Mouse (Mus musculus) frontal cortex, adult (tissue): ENCODE measurements around the gene Pdxdc1.
"Not testable (repeated sequence)": the region's sequence is repeated elsewhere in the genome, so short reads cannot be mapped to it uniquely, and the experiment has no call there.

ENCODE experiments used
- ATAC-seq: cut with Nextera tagmentation; 2 replicates; pipeline ENCODE4 v1.9.2; 2017; ENCODE audit warnings: mild to moderate bottlenecking, moderate library complexity, mixed read lengths; ENCODE audit not compliant: low TSS enrichment

Gene Pdxdc1

DNA sequence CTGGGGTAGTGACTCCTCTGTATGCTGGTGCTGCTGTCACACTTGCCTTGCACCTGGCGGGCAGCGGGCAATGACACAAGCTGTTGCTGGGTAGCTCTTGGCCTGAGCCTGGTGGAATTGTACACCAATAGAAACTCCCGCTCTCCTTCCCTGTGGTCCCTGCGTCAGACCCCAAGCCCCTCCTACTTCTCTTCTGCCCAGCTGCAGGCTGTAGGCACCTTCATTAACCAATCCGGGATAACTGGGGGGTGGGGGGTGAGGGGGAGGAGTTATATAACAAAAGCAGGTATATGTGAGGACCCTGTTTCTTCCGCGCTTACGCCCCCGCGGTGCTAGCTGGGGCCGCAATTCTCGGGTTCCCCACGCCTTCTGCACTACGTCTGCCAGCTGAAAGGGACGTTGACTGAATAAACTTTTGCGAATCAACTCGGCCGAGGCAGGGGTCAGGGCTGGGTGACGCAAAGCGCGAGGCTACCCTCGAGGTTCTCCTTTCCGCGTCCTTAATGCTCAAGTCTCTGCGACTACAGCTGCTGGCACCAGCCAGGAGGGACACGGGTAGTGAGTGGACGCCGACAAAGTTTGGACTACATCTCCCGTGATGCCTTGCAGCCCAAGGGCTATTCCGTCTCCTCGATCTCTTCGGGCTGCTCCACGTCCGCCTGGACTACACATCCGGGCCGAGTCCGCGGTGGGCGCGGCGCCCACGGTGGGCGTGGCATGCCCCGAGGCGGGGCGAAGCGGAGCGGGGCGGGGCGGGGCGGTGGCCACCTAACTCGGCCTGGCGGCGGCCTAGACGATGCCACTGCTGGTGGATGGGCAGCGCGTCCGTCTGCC, 84.2 kb downstream of the Pdxdc1 start, which contains the start of gene Ntan1:
TSS of gene Ntan1 (plus strand) at position 286 of the 834 bp plus-strand sequence.
- peak; percentile 88 for ATAC-seq

DNA sequence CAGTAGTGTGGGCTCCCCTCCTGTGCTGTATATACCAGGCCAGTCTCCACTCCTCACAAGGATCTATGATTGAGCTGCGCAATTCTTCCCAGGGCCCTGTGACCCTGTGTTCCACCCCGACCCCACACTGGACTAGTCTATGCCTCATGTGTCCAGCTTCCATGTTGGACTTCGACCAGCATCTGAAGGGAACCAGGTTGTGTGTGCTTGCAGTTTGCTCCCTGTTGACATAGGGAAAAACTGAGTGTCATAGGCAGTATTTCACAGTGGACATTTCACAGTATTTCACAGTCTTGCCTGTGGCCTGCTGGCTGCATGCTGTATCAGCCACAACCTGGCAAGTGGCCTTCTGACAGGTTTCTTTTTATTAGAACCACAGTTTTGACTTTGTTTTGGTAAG, 89.7 kb downstream of the Pdxdc1 start:
- no peak for ATAC-seq

DNA sequence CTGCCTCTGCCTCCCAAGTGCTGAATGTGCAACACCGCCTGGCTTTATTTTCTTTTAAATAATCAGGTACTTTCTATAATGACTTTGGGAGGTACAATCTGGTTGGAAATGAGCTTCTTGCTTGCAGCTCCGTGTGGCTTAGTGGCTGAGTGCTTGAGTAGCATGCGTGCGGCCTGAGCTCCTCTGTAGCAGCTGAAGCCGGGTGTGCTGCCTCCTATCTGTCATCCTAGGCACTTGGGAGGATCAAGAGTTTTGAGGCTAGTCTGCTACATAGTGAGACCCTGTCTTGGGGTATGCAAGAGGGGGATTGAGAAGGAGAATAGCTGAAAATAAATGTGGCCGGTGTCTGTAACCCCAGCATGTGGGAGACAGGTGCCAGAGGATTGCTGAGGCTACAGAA, 90.8 kb downstream of the Pdxdc1 start:
- ATAC-seq: no peak

DNA sequence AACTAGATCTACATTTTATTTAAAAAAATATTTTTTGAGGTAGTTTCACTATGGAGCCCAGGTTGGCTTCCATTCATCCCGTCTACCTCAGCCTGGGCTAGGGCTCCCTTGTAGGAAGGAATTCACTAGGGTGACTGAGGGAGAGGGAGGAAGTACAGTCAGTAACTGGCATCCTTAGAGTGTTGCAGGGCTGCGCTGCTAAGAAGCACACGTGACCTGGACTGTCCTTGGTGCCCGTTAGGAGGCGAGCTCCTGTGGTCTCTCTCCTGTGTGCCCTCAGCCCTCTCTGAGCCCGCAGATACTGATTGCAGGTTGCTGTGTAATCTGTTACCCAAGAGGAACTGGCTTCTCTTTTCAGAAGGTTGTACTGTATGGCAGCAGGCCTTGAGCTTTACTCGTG, 94.5 kb downstream of the Pdxdc1 start:
- no peak for ATAC-seq

DNA sequence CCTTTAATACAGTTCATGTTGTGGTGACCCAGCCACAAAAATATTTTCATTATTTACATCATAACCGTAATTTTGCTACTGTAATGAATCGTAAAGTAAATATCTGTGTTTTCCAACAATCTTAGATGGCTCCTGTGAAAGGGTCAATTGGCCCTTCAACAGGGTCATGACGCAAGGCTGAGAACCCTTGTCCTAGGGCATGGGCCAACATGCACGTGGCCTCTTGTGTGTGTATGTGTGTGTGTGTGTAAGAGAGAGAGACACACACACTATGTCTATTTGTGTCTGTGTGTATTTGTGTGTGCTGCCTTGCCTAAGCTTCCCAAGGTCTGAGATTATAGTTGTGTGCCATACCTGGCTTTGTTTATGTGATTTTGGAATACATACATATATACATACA, 95.3 kb downstream of the Pdxdc1 start:
- no peak for ATAC-seq

DNA sequence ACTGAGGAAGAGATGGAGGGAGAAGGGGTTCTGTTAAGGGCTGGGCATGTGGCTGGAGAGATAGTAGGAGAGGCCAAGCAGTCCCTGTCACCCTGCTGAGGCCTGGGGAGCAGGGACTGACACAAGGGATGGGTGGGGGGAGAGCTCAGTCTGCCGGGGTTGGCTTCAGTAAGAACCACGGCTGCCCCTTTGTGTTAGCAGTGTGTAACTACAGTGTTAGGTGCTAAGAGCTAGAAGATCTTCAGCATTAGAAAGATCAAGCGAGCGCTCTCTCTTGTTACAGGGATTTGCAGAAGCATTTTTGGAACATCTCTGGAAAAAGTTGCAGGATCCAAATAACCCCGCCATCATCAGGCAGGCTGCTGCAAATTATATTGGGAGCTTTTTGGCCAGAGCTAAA, 98.3 kb downstream of the Pdxdc1 start:
- peak; percentile 93 for ATAC-seq

DNA sequence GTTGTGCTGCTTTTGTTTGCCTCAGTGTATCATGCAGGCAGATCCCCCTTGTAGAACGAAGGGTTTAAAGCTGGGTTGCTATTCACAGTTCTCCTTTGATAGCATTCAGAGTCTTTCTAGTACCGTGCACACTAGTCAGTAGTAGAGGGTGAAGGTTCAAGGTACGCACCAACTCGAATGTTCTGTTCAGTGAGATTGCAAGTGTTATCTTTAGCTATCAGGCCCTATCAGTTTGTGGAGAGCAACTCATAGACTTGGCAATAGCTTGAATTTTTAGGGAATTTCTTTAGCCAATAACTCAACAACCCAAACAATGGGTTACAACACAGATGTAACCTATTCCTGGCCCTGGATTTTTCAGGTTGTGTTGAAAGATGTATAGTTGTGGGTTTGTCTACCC, 101.7 kb downstream of the Pdxdc1 start:
- ATAC-seq: no peak

DNA sequence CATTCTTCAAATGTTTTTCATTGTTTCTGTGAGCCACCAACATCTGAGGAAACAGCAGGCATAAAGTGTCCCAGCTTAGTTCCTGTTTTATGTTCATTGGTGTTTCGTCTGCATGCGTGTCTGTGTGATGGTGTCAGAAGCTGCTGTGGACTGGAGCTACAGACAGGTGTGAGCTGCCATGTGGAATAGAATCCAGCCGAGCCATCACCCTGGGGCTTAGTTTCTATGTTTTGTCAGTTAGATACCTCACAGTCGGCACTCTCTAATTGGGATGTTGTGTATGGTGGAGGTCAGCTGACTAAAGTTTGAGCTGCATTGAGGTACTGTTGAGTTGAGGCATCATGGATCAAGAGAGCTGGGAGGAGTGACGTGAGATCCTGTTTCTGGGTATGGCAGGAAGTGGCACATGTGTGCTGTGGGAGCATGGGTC, 106.2 kb downstream of the Pdxdc1 start:
- no peak for ATAC-seq

DNA sequence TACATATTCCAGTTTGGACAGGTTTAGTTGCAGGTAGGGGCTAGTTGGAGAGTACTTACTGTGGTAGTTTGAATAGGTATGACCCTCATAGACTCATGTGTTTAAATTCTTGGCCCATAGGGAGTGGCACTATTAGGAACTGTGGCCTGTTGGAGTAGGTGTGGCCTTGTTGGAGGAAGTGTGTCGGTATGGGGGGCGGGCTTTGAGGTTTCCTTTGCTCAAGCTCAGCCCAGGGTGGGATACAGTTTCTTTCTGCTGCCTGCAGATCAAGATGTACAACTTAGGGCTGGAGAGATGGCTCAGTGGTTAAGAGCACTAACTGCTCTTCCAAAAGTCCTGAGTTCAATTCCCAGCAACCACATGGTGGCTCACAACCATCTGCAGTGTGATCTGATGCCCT, 109.5 kb downstream of the Pdxdc1 start:
- not testable (repeated sequence) for ATAC-seq

DNA sequence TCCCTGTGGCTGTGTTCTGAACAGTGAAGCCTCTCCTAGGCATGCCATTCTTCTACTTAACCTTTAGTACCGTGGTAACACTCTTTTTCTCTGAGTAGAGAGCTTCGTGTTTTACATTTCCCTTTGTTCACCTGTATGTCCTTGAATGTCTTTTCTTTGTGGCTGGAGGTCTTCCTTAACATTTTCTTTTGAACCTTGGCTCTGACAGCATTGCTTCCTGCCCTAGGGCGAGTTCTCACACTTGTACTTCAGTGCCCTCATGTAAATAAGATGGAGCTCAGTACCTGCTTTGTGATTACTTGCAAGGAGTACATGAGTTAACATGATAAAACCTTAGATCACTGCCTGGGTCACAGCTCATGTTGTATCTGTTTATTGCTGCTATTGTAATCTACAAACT, 117.0 kb downstream of the Pdxdc1 start:
- ATAC-seq: no peak
